Mouse (Mus musculus): ENCODE measurements around the gene Rbm11. TPM values are rescaled to one million over a fixed set of nuclear protein-coding genes. Genes with fewer than 3 reads are reported as not detected.

The Rbm11 gene
- total RNA-seq (2015) (0.17 TPM in 1 of 2 replicates, not detected in the other), total RNA-seq (2017) (0.07 and 0.29 TPM in 2 replicates)

DNA sequence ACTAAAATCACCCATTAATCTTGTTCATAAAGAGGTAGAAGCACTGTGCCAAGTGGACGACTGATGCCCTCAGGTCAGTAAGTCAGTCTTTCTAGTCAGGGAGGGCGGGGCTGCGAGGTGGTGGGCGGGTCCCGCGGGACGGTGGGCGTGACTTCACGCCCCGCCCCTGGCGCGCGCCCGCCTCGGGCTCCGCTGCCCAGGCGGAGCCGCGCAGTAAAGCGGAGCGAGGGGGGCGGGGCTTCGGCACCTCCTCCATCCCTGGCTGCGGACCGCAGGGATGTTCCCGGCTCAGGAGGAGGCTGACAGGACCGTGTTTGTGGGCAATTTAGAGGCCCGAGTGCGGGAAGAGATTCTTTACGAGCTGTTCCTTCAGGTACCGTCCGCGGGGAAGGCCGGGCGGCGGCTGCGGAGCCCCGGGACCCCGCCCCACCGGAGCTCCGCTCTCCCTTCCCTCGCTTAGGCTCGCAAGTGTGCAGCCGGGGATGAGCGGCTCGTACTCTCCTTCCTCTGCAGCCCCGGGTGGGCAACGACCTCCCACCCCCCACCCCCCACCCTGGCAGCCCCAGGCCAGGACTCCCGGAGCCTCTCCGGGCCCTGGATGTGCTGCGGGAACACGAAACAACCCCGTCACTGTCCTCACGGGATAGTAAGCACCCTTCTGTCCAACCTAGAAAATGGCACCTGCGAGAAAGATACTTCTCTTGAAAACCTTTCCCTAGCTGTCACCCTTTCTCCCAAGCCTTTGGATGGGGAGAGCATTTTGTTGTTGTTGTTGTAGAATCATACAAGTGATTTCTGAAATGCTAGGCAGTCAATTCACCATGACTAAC lies at the start of gene Rbm11:
Gene Rbm11, plus strand, starts transcription at position 174 of the 830 bp plus-strand sequence.
- peak; percentile 94 for ATAC-seq (replicated peaks; ENCODE audit: poor library complexity)

DNA sequence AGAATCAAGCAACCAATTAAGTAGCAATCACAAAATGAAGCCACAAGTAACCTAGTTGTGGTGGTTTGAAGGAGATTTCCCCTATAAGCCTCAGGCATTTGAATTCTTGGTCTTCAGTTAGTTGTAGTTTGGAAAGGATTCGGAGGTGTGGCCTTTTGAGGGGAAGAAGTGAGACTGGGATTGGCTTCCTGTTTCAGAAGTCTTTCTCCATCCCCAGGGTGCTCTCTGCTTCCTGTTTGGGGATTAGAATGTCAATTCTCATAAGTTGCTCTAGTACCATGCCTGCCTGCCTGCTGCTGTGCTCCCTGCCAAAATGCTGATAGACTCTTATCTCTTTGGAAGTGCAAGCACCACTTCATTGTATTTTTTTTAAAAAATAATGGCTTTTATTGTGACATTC lies 47.3 kb upstream of the Rbm11 start:
- ATAC-seq (replicated peaks; ENCODE audit: poor library complexity) = peak; percentile 37; the same call in 1 of the 2 replicates

GRCm38 (mm10) chr16:75562910-75563309 lies 29.7 kb upstream of the Rbm11 start:
- no peak for ATAC-seq (replicated peaks; ENCODE audit: poor library complexity)

DNA sequence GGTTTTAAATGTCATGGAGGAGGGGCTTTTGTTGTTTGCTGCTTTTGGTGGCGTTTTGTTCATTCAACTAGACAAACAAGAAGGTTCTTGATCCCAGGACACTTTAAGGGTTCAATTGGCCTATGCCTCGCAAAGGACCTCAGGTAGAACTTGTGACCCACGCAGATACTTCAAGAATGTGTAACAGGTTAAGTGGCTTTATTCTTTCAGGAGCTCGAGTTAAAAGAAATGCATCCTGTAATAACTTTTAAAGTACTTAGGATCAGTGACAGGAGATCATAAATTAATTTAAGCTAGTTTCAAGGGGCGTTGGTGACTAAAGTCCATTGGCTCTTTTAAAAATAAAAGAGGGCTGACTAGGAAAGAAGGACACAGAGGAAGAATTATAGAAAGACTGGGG lies 10.4 kb upstream of the Rbm11 start:
- ATAC-seq (replicated peaks; ENCODE audit: poor library complexity) = no peak

DNA sequence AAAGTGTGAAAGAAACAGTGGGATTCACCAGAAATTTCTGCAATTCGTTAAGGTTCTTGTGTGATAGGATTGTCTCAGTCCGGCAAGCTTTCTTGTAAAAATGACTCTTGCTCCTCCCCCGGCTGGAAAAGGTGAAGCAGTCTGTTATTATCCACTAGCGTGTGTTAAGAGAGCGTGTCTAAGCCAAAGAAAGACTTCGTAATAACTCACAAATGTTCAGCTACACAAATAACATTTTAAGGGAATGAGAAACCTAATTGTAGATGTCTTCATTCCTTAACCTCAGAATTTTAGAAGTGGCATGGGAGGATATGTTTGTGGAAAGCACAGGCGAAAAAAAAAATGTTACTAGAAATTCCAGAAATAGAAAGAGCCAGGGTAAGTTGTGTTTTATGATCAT lies 6.7 kb upstream of the Rbm11 start, which contains the start of gene Lipi:
Gene Lipi, minus strand, starts transcription at position 101 of the 400 bp plus-strand sequence.
- ATAC-seq (replicated peaks; ENCODE audit: poor library complexity) = no peak

GRCm38 (mm10) chr16:75586466-75586865 lies 6.2 kb upstream of the Rbm11 start:
- peak; percentile 52; the same call in 1 of the 2 replicates for ATAC-seq (replicated peaks; ENCODE audit: poor library complexity)

DNA sequence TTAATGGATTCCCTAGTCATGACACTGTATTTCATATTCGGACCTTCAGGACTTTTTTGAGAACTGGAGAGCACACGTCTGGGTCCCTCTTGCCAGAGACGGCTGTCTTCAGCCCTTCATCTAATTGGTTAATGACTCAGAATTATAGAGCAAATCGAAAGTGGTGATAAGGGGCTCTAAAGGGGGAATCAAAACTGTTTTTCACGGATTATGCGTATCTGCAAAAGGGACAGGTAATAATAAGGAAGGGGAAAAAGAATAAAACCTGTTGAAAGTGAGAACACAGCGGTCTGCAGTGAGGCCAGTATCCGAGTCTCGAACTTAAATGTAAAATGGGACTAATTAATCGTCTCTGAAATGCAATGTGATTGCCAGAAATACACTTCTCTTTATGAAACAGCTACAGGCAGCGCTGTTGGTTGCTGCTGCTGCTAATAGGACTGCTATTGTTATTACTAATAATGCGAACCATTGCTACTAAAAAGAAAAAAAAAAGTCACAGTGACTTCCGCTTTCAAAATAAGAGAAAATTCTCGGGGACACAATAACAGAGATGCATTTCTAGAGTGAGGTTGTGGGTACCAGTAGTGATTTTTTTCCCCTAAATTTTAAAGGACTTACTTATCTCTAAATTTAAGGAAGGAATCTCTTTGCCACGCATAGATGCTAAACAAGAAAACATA lies 998 bp downstream of the Rbm11 start:
- peak; percentile 27 for ATAC-seq (replicated peaks; ENCODE audit: poor library complexity)

DNA sequence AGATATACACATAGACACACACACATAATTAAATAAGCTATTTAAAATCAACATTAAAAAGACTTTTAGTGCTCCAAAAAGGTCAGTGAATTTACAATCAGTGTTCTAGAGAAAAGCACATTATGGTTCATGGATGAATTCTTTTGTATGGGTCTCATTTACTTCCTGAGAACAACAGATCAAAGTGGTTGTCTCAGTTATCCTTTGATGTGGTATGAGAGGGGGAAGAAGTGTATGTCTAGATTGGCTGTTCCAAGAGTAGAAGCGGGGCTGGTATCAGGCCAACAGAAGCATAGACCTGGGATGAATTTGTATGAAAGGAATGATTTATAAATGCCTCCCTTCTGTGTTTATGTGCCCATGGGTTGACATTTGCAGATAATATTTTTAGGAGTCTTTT lies 13.8 kb downstream of the Rbm11 start:
- ATAC-seq (replicated peaks; ENCODE audit: poor library complexity) = no peak

- ATAC-seq (replicated peaks; ENCODE audit: poor library complexity) = peak; percentile 71
Measured at GRCm38 (mm10) chr16:75612561-75612960, 19.9 kb downstream of the Rbm11 start.

DNA sequence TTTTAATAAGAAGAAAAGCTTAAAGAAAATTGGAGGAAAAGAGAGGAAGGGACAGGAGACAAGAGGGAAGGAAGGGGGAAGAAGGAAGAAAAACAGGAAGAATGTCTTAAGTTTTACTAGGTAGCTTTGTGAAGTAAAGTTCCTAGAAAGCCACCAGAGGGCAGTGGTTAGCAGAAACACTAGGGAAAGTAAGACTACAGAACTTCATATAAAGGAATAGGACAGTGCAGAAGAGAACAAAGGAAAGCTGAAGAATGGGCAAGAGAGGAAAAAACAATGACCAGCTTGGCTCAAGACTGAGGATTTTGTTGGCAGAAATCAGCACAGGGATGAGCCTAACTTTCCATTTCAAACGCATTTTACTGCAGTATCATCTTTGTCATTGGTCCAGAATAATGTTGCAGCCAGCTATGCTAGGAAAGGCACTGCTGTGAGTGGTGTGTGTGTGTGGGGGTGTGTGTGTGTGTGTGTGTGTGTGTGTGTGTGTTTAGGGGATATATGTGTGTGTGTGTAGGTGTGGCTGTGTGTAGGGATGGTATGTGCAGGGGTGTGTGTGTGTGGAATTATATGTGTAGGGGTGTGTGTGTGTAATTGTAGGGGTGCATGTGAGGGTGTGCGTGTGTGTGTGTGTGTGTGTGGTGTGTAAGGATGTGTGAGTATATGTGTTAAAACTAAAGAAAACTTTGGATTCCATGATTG lies 25.2 kb downstream of the Rbm11 start:
- ATAC-seq (replicated peaks; ENCODE audit: poor library complexity) = peak; percentile 92

DNA sequence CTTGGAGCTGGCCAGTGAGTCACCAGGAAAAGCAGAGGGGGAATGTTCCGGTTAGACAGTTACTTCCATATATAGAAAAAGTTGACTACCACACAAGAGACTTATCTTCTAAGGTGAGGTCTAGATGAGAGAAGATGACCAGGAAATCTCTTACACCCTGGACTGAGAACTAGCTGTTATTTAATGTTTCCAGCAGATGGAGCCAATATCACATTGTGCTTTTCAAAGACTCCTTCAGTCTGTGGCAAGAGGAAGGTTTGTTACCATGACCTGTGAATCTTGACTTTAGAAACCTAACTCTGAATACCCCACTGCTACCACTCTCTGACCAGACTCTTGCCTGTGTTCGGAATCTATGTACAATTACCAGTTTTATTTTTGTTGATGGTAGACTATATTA lies 35.2 kb downstream of the Rbm11 start:
- 0 out of 2 replicates have a peak, but pooled peaks have one; percentile 48 for ATAC-seq (replicated peaks; ENCODE audit: poor library complexity)

Other genes starting within 250 kb of the Rbm11 start
- gene Lipi, start 6.8 kb upstream of the Rbm11 start, total RNA-seq (2015) = not detected in 2 replicates
- not detected in 2 replicates for gene Lipi, start 6.8 kb upstream of the Rbm11 start, total RNA-seq (2017)
- 41.2 and 45.2 TPM in 2 replicates for gene Hspa13, start 174.3 kb downstream of the Rbm11 start, total RNA-seq (2015)
- gene Hspa13, start 174.3 kb downstream of the Rbm11 start, total RNA-seq (2017) = 45.8 and 52.6 TPM in 2 replicates